Mouse (Mus musculus) hindbrain, embryonic 13.5 days (tissue): Measurements from ENCODE around the gene Trpm8. TPM values are rescaled to one million over a fixed set of nuclear protein-coding genes. Genes with fewer than 3 reads are reported as not detected.

ENCODE experiments used
- ATAC-seq: fragments of 200-750 bp; cut with Nextera tagmentation; 2 replicates; pipeline ENCODE4 v1.8.0; 2017; ENCODE audit warnings: moderate TSS enrichment; ENCODE audit not compliant: low FRiP score
- H3K27ac ChIP-seq: fragments of 300-500 bp; sonication (generic); 2 replicates; pipeline ENCODE4 v1.5.1; 2015; ENCODE audit warnings: inconsistent platforms, mild to moderate bottlenecking, moderate library complexity
- H3K27me3 ChIP-seq: fragments of 300-500 bp; sonication (generic); 2 replicates; pipeline ENCODE4 v1.6.1; 2015; ENCODE audit warnings: mild to moderate bottlenecking, inconsistent platforms
- H3K36me3 ChIP-seq: fragments of 300-500 bp; sonication (generic); 2 replicates; pipeline ENCODE4 v1.6.1; 2015; ENCODE audit warnings: mild to moderate bottlenecking, inconsistent platforms
- H3K4me1 ChIP-seq: fragments of 300-500 bp; sonication (generic); replicated peaks from 2 replicates; pipeline ENCODE4 v1.6.1; 2015; ENCODE audit warnings: inconsistent platforms
- H3K4me2 ChIP-seq: fragments of 300-500 bp; sonication (generic); 2 replicates; pipeline ENCODE4 v1.6.1; 2015; ENCODE audit warnings: inconsistent platforms, mild to moderate bottlenecking, moderate library complexity
- H3K4me3 ChIP-seq: fragments of 300-500 bp; sonication (generic); 2 replicates; pipeline ENCODE4 v1.5.1; 2015; ENCODE audit warnings: mild to moderate bottlenecking, inconsistent platforms
- H3K9ac ChIP-seq: fragments of 300-500 bp; sonication (generic); 2 replicates; pipeline ENCODE4 v1.6.1; 2015; ENCODE audit warnings: mild to moderate bottlenecking, inconsistent platforms
- H3K9me3 ChIP-seq: fragments of 300-500 bp; sonication (generic); 2 replicates; pipeline ENCODE4 v1.6.1; 2016; ENCODE audit warnings: inconsistent platforms
- WGBS: fragments of 180-500 bp; shearing (Covaris S2); methylation state at CpG from one replicate; pipeline ENCODE4 v1.1.7; 2015; 5-methylcytosine and 5-hydroxymethylcytosine counted together
- polyA plus RNA-seq: library from polyadenylated mRNA; unstranded; fragments of >200 nt; fragmentation: Nextera tagmentation; extraction: Ambion mirVana; gene quantifications from 2 replicates; pipeline ENCODE4 v1.2.1, GENCODE M21; 2015

The Trpm8 gene
- polyA plus RNA-seq, 1 experiment from 2014 or later: 0.04 TPM

- no peak for ATAC-seq
- H3K9ac ChIP-seq: no peak overlapping the region
- H3K27me3 ChIP-seq: no peaks in the 10 kb centered on the region
- no peaks in the 10 kb centered on the region for H3K36me3 ChIP-seq
- no peak overlapping the region for H3K27ac ChIP-seq
- no peaks in the 10 kb centered on the region for H3K4me1 ChIP-seq
- H3K4me3 ChIP-seq: no peak overlapping the region
- H3K9me3 ChIP-seq: peaks cover 58% of the 10 kb centered on the region
- no peak overlapping the region for H3K4me2 ChIP-seq
- WGBS: 69% methylated on average over 1 of the region's 1 CpGs
These were observed 13.1 kb downstream of the Trpm8 start for GRCm38 (mm10) chr1:88290511-88290910.

GRCm38 (mm10) chr1:88291409-88292005, 14.0 kb downstream of the Trpm8 start:
- Histone ChIP-seq H3K9me3 (peaks cover 62% of the 10 kb centered on the region), H3K4me2 (no peak overlapping the region), H3K4me1 (no peaks in the 10 kb centered on the region), H3K27ac (no peak overlapping the region), H3K27me3 (no peaks in the 10 kb centered on the region), H3K36me3 (no peaks in the 10 kb centered on the region), H3K4me3 (no peak overlapping the region), H3K9ac (no peak overlapping the region)
- no peak for ATAC-seq
- WGBS: 65% methylated on average over 3 of the region's 3 CpGs

GRCm38 (mm10) chr1:88292057-88292456, 14.6 kb downstream of the Trpm8 start:
- no peak for ATAC-seq
- Histone ChIP-seq H3K9me3 (peaks cover 58% of the 10 kb centered on the region), H3K36me3 (no peaks in the 10 kb centered on the region), H3K4me2 (no peak overlapping the region), H3K4me1 (no peaks in the 10 kb centered on the region), H3K27ac (no peak overlapping the region), H3K4me3 (no peak overlapping the region), H3K9ac (no peak overlapping the region), H3K27me3 (no peaks in the 10 kb centered on the region)
- 54% methylated on average over 2 of the region's 2 CpGs for WGBS

GRCm38 (mm10) chr1:88294650-88295049, 17.2 kb downstream of the Trpm8 start:
- H3K27me3 ChIP-seq: no peaks in the 10 kb centered on the region
- H3K9ac ChIP-seq: no peak overlapping the region
- no peak overlapping the region for H3K27ac ChIP-seq
- H3K36me3 ChIP-seq: no peaks in the 10 kb centered on the region
- H3K4me3 ChIP-seq: no peak overlapping the region
- peaks cover 67% of the 10 kb centered on the region for H3K9me3 ChIP-seq
- H3K4me2 ChIP-seq: no peak overlapping the region
- no peak for ATAC-seq
- 17% methylated on average over 1 of the region's 1 CpGs for WGBS
- H3K4me1 ChIP-seq: no peaks in the 10 kb centered on the region

- 77% methylated on average over 4 of the region's 4 CpGs for WGBS
- H3K9me3 ChIP-seq: peaks cover 71% of the 10 kb centered on the region
- no peak; the same call in 1 of the 2 replicates for ATAC-seq
- no peak overlapping the region for H3K27ac ChIP-seq
- H3K4me1 ChIP-seq: no peaks in the 10 kb centered on the region
- H3K4me2 ChIP-seq: no peak overlapping the region
- H3K4me3 ChIP-seq: no peak overlapping the region
- no peak overlapping the region for H3K9ac ChIP-seq
- H3K27me3 ChIP-seq: no peaks in the 10 kb centered on the region
- H3K36me3 ChIP-seq: no peaks in the 10 kb centered on the region
These were observed 18.9 kb downstream of the Trpm8 start for GRCm38 (mm10) chr1:88296171-88296920.

- no peaks in the 10 kb centered on the region for H3K36me3 ChIP-seq
- no peaks in the 10 kb centered on the region for H3K4me1 ChIP-seq
- H3K4me3 ChIP-seq: no peak overlapping the region
- H3K9ac ChIP-seq: no peak overlapping the region
- H3K9me3 ChIP-seq: peaks cover 74% of the 10 kb centered on the region
- H3K27ac ChIP-seq: no peak overlapping the region
- no peak overlapping the region for H3K4me2 ChIP-seq
- ATAC-seq: no peak
- 69% methylated on average over 7 of the region's 7 CpGs for WGBS
- no peaks in the 10 kb centered on the region for H3K27me3 ChIP-seq
These were observed 20.2 kb downstream of the Trpm8 start for GRCm38 (mm10) chr1:88297480-88298258.

GRCm38 (mm10) chr1:88298686-88299528, 21.4 kb downstream of the Trpm8 start:
- no peaks in the 10 kb centered on the region for H3K4me1 ChIP-seq
- no peak overlapping the region for H3K4me2 ChIP-seq
- no peak for ATAC-seq
- H3K36me3 ChIP-seq: no peaks in the 10 kb centered on the region
- WGBS: 66% methylated on average over 4 of the region's 4 CpGs
- no peak overlapping the region for H3K27ac ChIP-seq
- H3K9me3 ChIP-seq: peaks cover 83% of the 10 kb centered on the region
- H3K4me3 ChIP-seq: no peak overlapping the region
- no peak overlapping the region for H3K9ac ChIP-seq
- H3K27me3 ChIP-seq: no peaks in the 10 kb centered on the region

GRCm38 (mm10) chr1:88299529-88299945, 22.1 kb downstream of the Trpm8 start:
- no peaks in the 10 kb centered on the region for H3K36me3 ChIP-seq
- no peaks in the 10 kb centered on the region for H3K4me1 ChIP-seq
- H3K4me2 ChIP-seq: no peak overlapping the region
- no peak overlapping the region for H3K9ac ChIP-seq
- peaks cover 85% of the 10 kb centered on the region for H3K9me3 ChIP-seq
- WGBS: 84% methylated on average over 2 of the region's 2 CpGs
- no peaks in the 10 kb centered on the region for H3K27me3 ChIP-seq
- H3K27ac ChIP-seq: no peak overlapping the region
- no peak for ATAC-seq
- no peak overlapping the region for H3K4me3 ChIP-seq

- Histone ChIP-seq H3K9ac (no peak overlapping the region), H3K4me3 (no peak overlapping the region), H3K4me1 (no peaks in the 10 kb centered on the region), H3K4me2 (no peak overlapping the region), H3K27ac (no peak overlapping the region), H3K36me3 (no peaks in the 10 kb centered on the region), H3K27me3 (no peaks in the 10 kb centered on the region), H3K9me3 (peaks cover 87% of the 10 kb centered on the region)
- ATAC-seq: peak; percentile 7
- 45% methylated on average over 5 of the region's 5 CpGs for WGBS
These were observed 23.0 kb downstream of the Trpm8 start for GRCm38 (mm10) chr1:88300301-88301050.

- 69% methylated on average over 9 of the region's 9 CpGs for WGBS
- H3K27me3 ChIP-seq: no peaks in the 10 kb centered on the region
- H3K4me3 ChIP-seq: no peak overlapping the region
- H3K4me2 ChIP-seq: no peak overlapping the region
- peak; percentile 9 for ATAC-seq
- no peaks in the 10 kb centered on the region for H3K4me1 ChIP-seq
- H3K9me3 ChIP-seq: peaks cover 86% of the 10 kb centered on the region
- H3K36me3 ChIP-seq: no peaks in the 10 kb centered on the region
- no peak overlapping the region for H3K9ac ChIP-seq
- no peak overlapping the region for H3K27ac ChIP-seq
These were observed 23.9 kb downstream of the Trpm8 start for GRCm38 (mm10) chr1:88301121-88302014.
